Mouse (Mus musculus) frontal cortex, adult (tissue): Measurements from ENCODE around the gene Palm.
A peak's percentile ranks its signal among the peaks of the same experiment; 100 is the strongest.

ENCODE experiments used
- ATAC-seq: cut with Nextera tagmentation; 2 replicates; pipeline ENCODE4 v1.9.2; 2017; ENCODE audit warnings: mild to moderate bottlenecking, moderate library complexity, mixed read lengths; ENCODE audit not compliant: low TSS enrichment

Palm gene

GRCm38 (mm10) chr10:79855558-79856184 lies 62.3 kb downstream of the Palm start:
- ATAC-seq: no peak

DNA sequence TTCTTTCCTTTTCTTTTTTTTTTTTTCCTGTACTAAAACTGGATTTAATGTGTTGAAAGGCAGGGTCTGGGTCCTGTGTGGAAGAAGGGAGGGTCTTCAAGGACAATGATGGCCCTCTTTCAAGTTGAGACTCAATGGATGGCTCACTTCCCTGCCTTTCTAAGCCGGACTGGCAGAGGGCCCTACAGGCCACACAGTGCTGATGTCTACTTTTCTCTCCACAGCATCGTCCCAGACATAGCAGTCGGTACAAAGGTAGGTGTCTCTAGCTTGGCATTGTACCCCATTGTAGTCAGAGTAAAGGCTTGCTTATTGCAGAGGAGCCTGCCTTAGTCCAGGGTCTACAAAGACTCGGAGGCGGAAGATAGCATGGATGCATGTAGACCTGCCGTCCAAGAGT lies 62.9 kb downstream of the Palm start:
- ATAC-seq: no peak

DNA sequence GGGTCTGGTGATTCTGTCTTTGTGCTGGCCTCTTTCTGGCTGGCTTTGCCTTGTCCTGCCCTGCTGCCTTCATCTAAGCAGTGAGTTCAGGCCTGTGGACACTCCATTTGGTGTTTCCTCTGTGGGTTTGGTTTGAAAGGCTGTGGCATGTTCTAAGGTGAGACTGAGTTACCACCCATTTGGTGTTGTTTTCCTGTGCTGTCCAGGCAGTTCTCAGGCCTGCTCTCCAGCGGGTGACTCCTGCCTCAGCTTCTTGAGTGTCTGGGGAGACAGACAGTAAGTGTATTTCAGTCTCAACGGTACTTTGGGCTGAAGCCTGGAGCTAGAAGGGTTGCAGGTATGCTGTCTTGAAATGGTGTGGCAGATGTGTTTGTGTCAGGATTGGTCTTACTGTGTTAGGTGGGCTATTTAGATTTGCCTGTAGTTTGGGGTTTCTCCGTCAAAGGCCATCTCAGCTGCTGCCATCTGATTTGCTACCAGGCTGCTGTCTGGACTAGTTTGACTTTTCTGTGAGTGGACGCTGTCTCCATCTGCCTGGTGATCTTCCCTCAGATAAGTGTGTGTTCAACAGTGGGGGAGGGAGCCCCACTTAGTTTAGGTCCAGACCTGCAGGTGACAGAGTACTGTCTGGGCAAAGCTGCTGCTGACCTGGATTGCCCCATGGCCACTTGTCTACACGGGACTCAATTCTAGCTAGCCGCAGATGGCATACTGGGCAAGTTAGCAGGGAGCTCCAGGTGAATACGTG lies 63.5 kb downstream of the Palm start:
- no peak for ATAC-seq

- ATAC-seq: no peak
Observed at GRCm38 (mm10) chr10:79857452-79857811, 64.1 kb downstream of the Palm start.

DNA sequence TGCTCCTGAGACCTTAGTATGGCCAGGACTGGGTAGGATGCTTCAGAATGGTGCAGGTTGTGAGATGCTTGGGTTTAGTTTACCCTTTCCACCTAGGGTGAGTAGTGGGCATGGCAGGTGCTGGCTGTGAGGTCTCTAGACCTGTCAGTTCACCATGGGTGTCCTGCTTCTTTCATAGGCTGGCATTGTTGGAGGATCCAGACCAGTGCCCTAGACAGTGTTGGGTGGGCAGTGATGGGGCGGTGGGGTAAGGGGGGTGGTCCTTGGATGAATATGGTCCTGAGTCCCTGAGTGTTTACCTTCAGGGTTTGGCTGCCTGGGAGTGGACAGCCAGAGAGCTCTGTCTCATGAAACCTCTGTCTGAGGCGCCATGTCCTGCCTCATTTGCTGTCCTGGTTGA lies 64.5 kb downstream of the Palm start:
- no peak for ATAC-seq

DNA sequence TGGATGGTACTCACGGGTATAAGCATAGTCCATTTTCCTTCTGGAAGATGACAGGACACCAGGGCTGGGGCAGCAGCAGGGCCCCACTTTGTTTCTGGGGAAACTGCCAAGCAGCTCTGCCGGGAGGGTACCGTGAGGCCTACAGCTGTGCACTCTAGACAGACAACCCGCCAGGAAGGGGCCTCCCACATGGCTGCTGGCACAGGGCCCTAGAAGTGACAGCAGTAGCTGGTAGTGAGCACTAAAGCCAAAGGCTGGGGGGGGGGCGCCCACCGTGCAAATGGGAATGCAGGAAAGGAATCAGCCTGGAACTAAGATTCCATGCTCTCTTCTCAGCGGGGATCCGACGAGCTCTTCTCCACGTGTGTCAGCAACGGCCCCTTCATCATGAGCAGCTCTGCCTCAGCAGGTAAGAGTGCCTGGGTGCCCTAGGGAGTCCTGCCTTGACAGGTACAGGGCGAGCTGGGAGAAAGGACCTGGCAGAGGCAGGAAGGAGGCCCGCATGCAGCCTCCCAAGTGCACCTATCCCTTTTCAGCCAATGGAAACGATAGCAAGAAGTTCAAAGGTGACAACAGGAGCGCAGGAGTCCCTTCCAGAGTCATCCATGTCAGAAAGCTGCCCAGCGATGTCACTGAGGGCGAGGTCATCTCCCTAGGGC lies 65.2 kb downstream of the Palm start:
- no peak for ATAC-seq

GRCm38 (mm10) chr10:79859116-79859515 lies 65.7 kb downstream of the Palm start:
- ATAC-seq: no peak

GRCm38 (mm10) chr10:79860079-79860911 lies 66.9 kb downstream of the Palm start:
- no peak for ATAC-seq

DNA sequence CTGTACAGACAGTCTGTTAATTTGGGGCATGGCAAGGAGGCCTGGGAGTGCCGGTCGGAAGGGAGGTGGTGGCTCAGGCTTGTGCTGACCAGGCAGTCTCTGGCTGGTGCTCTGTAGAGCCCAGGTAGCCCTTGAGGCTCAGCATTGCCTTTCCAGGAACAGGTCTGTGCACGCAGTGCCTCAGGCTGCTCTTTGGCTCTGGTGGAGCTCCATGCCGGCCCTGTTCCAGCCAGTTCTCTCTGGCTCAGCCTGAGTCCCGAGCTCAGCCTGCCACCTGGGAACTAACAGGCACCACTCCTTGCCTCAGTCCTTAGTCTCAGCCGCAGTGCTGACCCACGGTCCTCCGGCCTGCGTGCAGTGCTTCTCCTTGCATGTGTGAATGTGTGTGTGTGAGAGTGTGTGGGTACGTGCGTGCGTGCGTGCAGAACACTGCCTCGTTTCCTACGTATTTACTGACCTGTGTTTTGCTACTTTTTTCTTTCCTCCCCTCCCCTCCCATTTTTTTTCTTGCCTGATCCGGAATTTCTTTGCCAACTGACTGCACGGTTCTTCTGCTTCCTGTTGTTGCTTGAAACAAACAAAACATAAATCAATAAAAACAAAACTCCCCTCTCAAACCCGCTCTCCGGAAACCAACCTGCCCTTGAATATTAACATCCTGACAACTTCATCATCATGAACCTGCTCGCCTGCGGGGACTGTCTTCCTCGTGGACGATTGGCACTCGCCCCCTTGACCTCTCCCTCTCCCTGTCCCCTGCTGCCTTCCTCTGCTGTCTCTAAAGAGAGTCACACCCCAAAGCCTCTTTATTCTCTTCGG lies 68.1 kb downstream of the Palm start:
- no peak for ATAC-seq

GRCm38 (mm10) chr10:79862049-79862788 lies 68.8 kb downstream of the Palm start:
- no peak for ATAC-seq

DNA sequence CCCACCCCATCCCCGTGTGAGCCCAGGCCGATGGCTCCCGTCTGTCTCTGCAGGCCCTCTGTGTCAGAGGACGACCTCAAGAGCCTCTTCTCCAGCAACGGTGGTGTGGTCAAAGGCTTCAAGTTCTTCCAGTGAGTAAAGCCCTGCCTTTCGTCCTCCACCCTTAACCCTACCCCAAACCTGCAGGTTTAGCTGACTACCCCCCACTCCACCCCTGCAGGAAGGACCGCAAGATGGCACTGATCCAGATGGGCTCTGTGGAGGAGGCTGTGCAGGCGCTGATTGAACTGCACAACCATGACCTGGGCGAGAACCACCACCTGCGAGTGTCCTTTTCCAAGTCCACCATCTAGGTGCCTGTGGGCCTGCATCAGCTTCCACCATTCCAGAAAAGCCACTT lies 69.6 kb downstream of the Palm start:
- no peak for ATAC-seq

DNA sequence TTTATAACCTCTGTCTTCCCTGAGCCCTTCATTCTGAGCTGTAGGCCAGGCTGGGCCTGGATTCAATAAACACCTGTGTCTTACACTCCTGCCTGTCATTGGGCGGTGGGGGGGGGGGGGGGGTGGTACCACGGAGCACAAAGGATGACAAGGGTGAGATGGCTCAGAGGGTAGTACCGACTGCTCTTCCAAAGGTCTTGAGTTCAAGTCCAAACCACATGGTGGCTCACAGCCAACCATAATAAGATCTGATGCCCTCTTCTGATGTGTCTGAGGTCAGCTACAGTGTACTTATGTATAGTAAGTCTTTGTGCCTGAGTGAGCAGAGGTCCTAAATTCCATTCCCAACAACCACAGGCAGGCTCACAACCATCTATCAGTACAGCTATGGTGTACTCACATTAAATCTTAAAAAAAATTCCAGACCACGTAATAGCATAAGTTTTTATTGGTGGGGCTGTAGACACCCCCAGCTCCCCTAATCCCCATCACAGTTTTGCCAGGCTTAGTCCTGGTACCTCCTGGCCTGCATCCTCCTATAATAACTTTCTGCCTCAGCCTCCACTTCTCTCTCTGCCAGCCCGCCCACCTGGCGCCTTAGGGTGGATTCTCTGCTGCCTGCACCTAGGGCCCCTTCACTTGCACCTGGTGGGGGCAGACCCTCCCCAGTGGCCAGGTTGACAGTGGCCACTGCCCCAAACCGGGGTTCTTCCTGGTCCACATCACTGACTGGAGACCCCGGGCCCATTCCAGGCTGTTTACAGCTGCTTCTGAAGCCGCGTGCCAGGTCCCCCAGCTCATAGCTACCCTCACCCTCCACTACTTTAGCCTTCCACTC lies 71.2 kb downstream of the Palm start:
- peak; percentile 66; the same call in 1 of the 2 replicates for ATAC-seq

- no peak for ATAC-seq
Observed at GRCm38 (mm10) chr10:79865189-79865601, 71.8 kb downstream of the Palm start.

- ATAC-seq: no peak
Observed at GRCm38 (mm10) chr10:79865801-79866295, 72.5 kb downstream of the Palm start.

- no peak for ATAC-seq
Observed at GRCm38 (mm10) chr10:79866601-79867000, 73.2 kb downstream of the Palm start.
